Mouse (Mus musculus) CD4-positive, CD25-positive, alpha-beta regulatory T cell, adult 4 months (primary cell): ENCODE measurements around the gene Fkbpl. TPM values are rescaled to one million over a fixed set of nuclear protein-coding genes. Genes with fewer than 3 reads are reported as not detected.

Experiments
- ATAC-seq: one replicate; pipeline ENCODE4 v1.8.0; 2017
- polyA plus RNA-seq, 2 experiments: library from polyadenylated mRNA; unstranded; fragments of 100-300 nt; shearing (Covaris generic); gene quantifications; one replicate each; pipeline ENCODE4 v1.2.1; 2017

Gene Fkbpl
- polyA plus RNA-seq, 2 experiments from 2014 or later = 3.6 to 5.9 TPM

- no peak for ATAC-seq
Observed at GRCm38 (mm10) chr17:34648141-34648890, 3.8 kb downstream of the Fkbpl start.

- ATAC-seq = no peak
Observed at GRCm38 (mm10) chr17:34649106-34649864, 4.7 kb downstream of the Fkbpl start.

- no peak for ATAC-seq
Observed at GRCm38 (mm10) chr17:34650781-34651180, 6.2 kb downstream of the Fkbpl start.

- ATAC-seq = no peak
Observed at GRCm38 (mm10) chr17:34651507-34652221, 7.1 kb downstream of the Fkbpl start.

- no peak for ATAC-seq
Observed at GRCm38 (mm10) chr17:34652546-34652945, 8.0 kb downstream of the Fkbpl start.

- ATAC-seq = no peak
Observed at GRCm38 (mm10) chr17:34652985-34653384, 8.4 kb downstream of the Fkbpl start.

GRCm38 (mm10) chr17:34653746-34654285 is 9.3 kb downstream of the Fkbpl start:
- ATAC-seq = no peak

GRCm38 (mm10) chr17:34654392-34654791 is 9.8 kb downstream of the Fkbpl start:
- no peak for ATAC-seq

- no peak for ATAC-seq
Observed at GRCm38 (mm10) chr17:34655160-34655559, 10.6 kb downstream of the Fkbpl start.

GRCm38 (mm10) chr17:34655581-34655991 is 11.0 kb downstream of the Fkbpl start:
- no peak for ATAC-seq

GRCm38 (mm10) chr17:34656666-34657065 is 12.1 kb downstream of the Fkbpl start:
- no peak for ATAC-seq

GRCm38 (mm10) chr17:34657271-34657670 is 12.7 kb downstream of the Fkbpl start:
- no peak for ATAC-seq

- no peak for ATAC-seq
Observed at GRCm38 (mm10) chr17:34658145-34658544, 13.6 kb downstream of the Fkbpl start.

GRCm38 (mm10) chr17:34658591-34658990 is 14.0 kb downstream of the Fkbpl start:
- ATAC-seq = no peak

- ATAC-seq = no peak
Observed at GRCm38 (mm10) chr17:34659181-34659896, 14.8 kb downstream of the Fkbpl start.

GRCm38 (mm10) chr17:34659897-34660214 is 15.3 kb downstream of the Fkbpl start:
- ATAC-seq = no peak

- no peak for ATAC-seq
Observed at GRCm38 (mm10) chr17:34660259-34660820, 15.8 kb downstream of the Fkbpl start.

- no peak for ATAC-seq
Observed at GRCm38 (mm10) chr17:34661121-34661591, 16.6 kb downstream of the Fkbpl start.

GRCm38 (mm10) chr17:34662468-34662867 is 17.9 kb downstream of the Fkbpl start:
- no peak for ATAC-seq

- no peak for ATAC-seq
Observed at GRCm38 (mm10) chr17:34662978-34663377, 18.4 kb downstream of the Fkbpl start.

- no peak for ATAC-seq
Observed at GRCm38 (mm10) chr17:34663558-34663957, 19.0 kb downstream of the Fkbpl start.

GRCm38 (mm10) chr17:34664472-34664871 is 19.9 kb downstream of the Fkbpl start:
- ATAC-seq = no peak
